In the genomic region with DNA sequence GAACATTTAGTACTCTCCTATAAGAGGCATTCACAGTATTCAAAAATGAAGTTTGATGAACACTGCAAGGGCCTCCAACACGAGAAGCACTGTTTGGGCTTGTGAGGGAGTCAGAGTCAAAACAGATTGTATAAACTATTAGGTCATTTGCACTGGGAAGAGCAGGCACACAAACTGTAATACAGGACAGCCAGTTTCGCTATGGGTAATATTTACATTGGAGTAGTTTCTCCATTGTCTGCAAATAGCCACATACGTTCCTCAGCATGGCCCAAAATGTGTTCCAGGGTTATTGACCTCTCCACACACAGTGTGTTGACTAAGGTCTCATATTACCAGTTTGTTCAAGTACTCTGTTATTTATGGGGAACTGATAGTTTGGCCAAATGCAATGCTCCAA, we compare ENCODE assay signal across 20 mouse cellular contexts.
"Had no signal": no experiment of that assay in that cellular context is flagged by ENCODE, and none has a peak within 500 bp of the region (broad histone marks: within the 10 kb centered on the region; RNA-seq: fewer than 3 reads in every experiment).

No protein-coding gene starts in this region.

- H3K9ac ChIP-seq: limb, embryonic 12.5 days; limb, embryonic 15.5 days; liver, embryonic 14.5 days; lung, embryonic 14.5 days; midbrain, embryonic 13.5 days; neural tube, embryonic 13.5 days had no signal

- DNase-seq: kidney, adult 18-20 months; kidney, adult 9 months; kidney, postnatal 14 days; kidney, postnatal 4 days; left cerebral cortex, postnatal 4 days; lung, embryonic 14.5 days; retina, postnatal 1 day; right cerebral cortex, postnatal 25 days; spleen, adult 18-20 months; thymus, adult 2 months; thymus, postnatal 14 days; thymus, postnatal 4 days had no signal

- H3K27me3 ChIP-seq: limb, embryonic 12.5 days; limb, embryonic 15.5 days; midbrain, embryonic 13.5 days; neural tube, embryonic 13.5 days had no signal

- H3K36me3 ChIP-seq: limb, embryonic 12.5 days; limb, embryonic 15.5 days; midbrain, embryonic 13.5 days; neural tube, embryonic 13.5 days had no signal

- H3K9me3 ChIP-seq: limb, embryonic 12.5 days; limb, embryonic 15.5 days; midbrain, embryonic 13.5 days; neural tube, embryonic 13.5 days had no signal

- H3K4me2 ChIP-seq: limb, embryonic 12.5 days; limb, embryonic 15.5 days; lung, embryonic 14.5 days; midbrain, embryonic 13.5 days; neural tube, embryonic 13.5 days had no signal

- ATAC-seq: intestine, embryonic 16.5 days; lung, postnatal 0 days; midbrain, embryonic 13.5 days had no signal

- H3K27ac ChIP-seq: limb, embryonic 12.5 days; limb, embryonic 15.5 days; liver, embryonic 14.5 days; macrophage; midbrain, embryonic 13.5 days; neural tube, embryonic 13.5 days had no signal

- H3K4me3 ChIP-seq: limb, embryonic 12.5 days; limb, embryonic 15.5 days; midbrain, embryonic 13.5 days; neural tube, embryonic 13.5 days had no signal
